Mouse (Mus musculus) liver, adult 2 months (tissue): ENCODE results near the gene Il10rb.

Experiments used
- CTCF ChIP-seq: fragments of 200-500 bp; IDR thresholded peaks from 2 replicates; pipeline ENCODE4 v1.5.1; 2011; ENCODE audit warnings: low read depth, low read length, control low read depth
- POLR2A ChIP-seq: fragments of 200-500 bp; IDR thresholded peaks from 2 replicates; pipeline ENCODE4 v1.6.1; 2011; ENCODE audit warnings: low read length, control low read depth; ENCODE audit not compliant: insufficient read depth; ENCODE audit errors: extremely low read depth

DNA sequence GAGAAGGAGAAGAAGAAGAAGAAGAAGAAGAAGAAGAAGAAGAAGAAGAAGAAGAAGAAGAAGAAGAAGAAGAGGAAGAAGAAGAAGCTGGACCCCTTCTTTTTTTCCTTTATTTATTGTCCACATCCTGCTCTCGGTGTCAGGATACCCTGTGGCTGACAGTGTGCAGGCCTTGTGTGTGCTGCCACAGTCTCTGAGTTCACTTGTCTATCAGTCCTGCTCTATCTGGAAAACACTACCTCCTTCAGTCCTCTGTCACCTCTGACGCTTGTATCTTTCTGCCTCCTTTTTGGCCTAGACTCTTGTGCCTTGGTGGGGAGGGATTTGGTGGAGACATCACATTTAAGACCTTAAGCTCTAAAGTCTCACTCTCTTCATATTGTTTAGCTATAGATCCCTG lies 57.4 kb downstream of the Il10rb start:
- TF ChIP-seq POLR2A (no peak), CTCF (no peak)
